Mouse (Mus musculus) kidney, embryonic 16.5 days (tissue): ENCODE measurements at regions not wholly inside any gene's neighbourhood (a gene's known extent, or its start where the extent isn't known, plus 50 kb on each side); places are given as distances from the start of the nearest gene placed in this dataset.

Experiments
- ATAC-seq: fragments of 200-750 bp; cut with Nextera tagmentation; 2 replicates; pipeline ENCODE4 v1.8.0; 2017; ENCODE audit warnings: moderate TSS enrichment; ENCODE audit not compliant: low FRiP score, low TSS enrichment
- H3K27ac ChIP-seq: fragments of 300-500 bp; sonication (generic); 2 replicates; pipeline ENCODE4 v1.5.1; 2014; ENCODE audit warnings: low read length
- H3K27me3 ChIP-seq: fragments of 300-500 bp; sonication (generic); 2 replicates; pipeline ENCODE4 v1.6.1; 2014; ENCODE audit warnings: low read length, control low read depth, mixed read lengths; ENCODE audit not compliant: insufficient read depth
- H3K36me3 ChIP-seq: fragments of 300-500 bp; sonication (generic); 2 replicates; pipeline ENCODE4 v1.6.1; 2014; ENCODE audit warnings: low read length, control low read depth, mixed read lengths; ENCODE audit not compliant: insufficient read depth
- H3K4me1 ChIP-seq: fragments of 300-500 bp; sonication (generic); 2 replicates; pipeline ENCODE4 v1.6.1; 2014; ENCODE audit warnings: low read length, control low read depth, mixed read lengths; ENCODE audit not compliant: insufficient read depth
- H3K4me2 ChIP-seq: fragments of 300-500 bp; sonication (generic); replicated peaks from 2 replicates; pipeline ENCODE4 v1.6.1; 2014; ENCODE audit warnings: low read depth, low read length
- H3K4me3 ChIP-seq: fragments of 300-500 bp; sonication (generic); 2 replicates; pipeline ENCODE4 v1.5.1; 2014; ENCODE audit warnings: mild to moderate bottlenecking, low read length
- H3K9ac ChIP-seq: fragments of 300-500 bp; sonication (generic); replicated peaks from 2 replicates; pipeline ENCODE4 v1.6.1; 2014; ENCODE audit warnings: low read length
- H3K9me3 ChIP-seq: fragments of 300-500 bp; sonication (generic); 2 replicates; pipeline ENCODE4 v1.6.1; 2016; ENCODE audit warnings: low read length, control low read depth
- WGBS: fragments of 180-500 bp; shearing (Covaris S2); extraction: QIAGEN DNeasy Blood & Tissue Kit; methylation state at CpG from one replicate; pipeline ENCODE4 v1.1.7; 2014; 5-methylcytosine and 5-hydroxymethylcytosine counted together

DNA sequence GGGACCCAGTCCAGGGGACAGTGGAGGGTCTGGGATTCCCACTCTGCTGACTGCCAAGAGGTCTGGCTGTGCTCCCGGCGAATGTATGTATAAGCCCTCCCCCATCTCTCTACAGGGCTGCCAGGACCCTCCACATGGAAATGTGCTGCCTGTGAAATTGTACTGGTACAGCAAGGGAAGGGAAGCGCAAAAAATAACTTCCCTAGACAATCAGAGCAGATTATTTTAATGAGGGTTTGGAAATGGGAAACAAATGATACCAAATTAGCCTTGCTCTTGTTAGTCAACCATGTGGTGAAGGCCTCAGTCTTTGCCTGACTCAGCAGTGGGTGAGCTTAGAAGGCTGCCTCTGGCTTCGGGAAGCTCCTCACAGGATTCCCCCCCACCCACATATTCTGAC is 386.8 kb upstream of the Plxna2 start:
- Histone ChIP-seq H3K4me1 (no peaks in the 10 kb centered on the region), H3K4me2 (no peak overlapping the region), H3K4me3 (no peak overlapping the region), H3K9ac (no peak overlapping the region), H3K36me3 (no peaks in the 10 kb centered on the region), H3K27me3 (no peaks in the 10 kb centered on the region), H3K9me3 (no peaks in the 10 kb centered on the region), H3K27ac (no peak overlapping the region)
- peak; percentile 82; the same call in 1 of the 2 replicates for ATAC-seq
- 67% methylated on average over 4 of the region's 4 CpGs for WGBS

- Histone ChIP-seq H3K4me1 (peaks cover 8% of the 10 kb centered on the region), H3K9me3 (no peaks in the 10 kb centered on the region), H3K9ac (no peak overlapping the region), H3K27ac (no peak overlapping the region), H3K27me3 (no peaks in the 10 kb centered on the region), H3K4me2 (no peak overlapping the region), H3K4me3 (no peak overlapping the region), H3K36me3 (no peaks in the 10 kb centered on the region)
- 36% methylated on average over 6 of the region's 6 CpGs for WGBS
- ATAC-seq: no peak
Measured at GRCm38 (mm10) chr1:194226550-194227160, 391.4 kb upstream of the Plxna2 start.

DNA sequence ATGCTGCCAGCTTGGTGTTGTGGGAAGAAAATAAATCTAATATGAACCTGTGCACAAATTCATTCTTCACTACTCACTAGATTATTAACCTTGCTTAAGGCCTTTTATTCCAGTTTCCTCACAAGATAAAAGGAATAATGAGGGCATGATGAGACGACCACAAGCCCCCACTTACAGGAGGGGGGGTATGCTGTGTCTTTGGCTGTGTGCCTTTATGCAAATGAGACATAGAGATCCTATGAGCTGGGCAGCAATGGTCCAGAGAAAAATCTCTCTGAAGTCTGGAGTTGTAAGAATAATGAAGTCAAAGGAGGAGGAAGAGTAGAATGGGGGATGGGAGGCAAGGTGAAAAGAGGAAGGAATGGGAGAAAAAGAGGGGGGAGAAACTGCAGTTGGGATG is 392.2 kb upstream of the Plxna2 start:
- ATAC-seq: no peak
- Histone ChIP-seq H3K27ac (no peak overlapping the region), H3K9me3 (no peaks in the 10 kb centered on the region), H3K4me3 (no peak overlapping the region), H3K4me1 (peaks cover 8% of the 10 kb centered on the region), H3K4me2 (no peak overlapping the region), H3K9ac (no peak overlapping the region), H3K36me3 (no peaks in the 10 kb centered on the region), H3K27me3 (no peaks in the 10 kb centered on the region)
- 33% methylated on average over 1 of the region's 1 CpGs for WGBS

DNA sequence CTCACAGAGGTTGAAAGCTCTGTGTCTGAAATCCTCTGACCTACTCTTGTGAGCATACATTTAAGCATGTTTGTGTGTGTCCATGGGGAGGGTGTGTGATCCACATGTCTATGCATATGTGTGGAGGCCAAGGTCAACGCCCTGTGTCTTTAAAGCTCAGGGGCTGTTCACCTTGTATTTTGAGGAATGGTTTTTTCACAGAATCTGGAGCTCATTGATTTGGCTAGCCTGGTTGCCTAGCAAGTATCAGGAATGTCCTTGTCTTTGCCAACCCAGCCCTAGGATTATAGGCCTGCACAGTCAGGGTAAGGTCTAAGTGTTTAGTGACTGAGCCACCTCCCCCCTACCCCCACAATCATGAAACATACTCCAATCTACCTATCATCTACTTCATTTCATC is 394.0 kb upstream of the Plxna2 start:
- Histone ChIP-seq H3K4me1 (peaks cover 8% of the 10 kb centered on the region), H3K4me3 (no peak overlapping the region), H3K27me3 (no peaks in the 10 kb centered on the region), H3K4me2 (no peak overlapping the region), H3K36me3 (no peaks in the 10 kb centered on the region), H3K27ac (0 out of 2 replicates have a peak overlapping the region, but pooled peaks have one; percentile 0), H3K9ac (no peak overlapping the region), H3K9me3 (no peaks in the 10 kb centered on the region)
- ATAC-seq: no peak
- WGBS: 96% methylated on average over 1 of the region's 1 CpGs

DNA sequence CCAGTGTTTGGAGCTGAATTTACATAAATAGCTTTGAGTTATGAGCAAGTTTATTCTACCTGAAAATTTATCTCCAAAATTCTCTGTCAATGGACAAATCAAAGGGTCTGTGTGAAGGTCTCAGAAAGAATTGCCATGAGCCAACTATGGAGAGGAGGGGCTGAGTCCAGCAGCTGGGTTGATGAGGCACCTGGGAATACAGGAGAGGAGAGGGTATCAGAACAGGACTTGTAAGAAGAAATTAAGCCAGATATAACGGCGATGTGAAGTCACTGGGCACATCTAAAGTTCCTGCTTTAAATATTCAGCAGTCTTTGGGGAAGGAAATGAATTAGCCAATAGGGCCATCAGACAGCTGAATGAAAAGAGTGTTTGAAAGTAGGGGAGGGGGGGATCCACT is 394.4 kb upstream of the Plxna2 start:
- no peaks in the 10 kb centered on the region for H3K9me3 ChIP-seq
- no peak overlapping the region for H3K4me2 ChIP-seq
- H3K4me3 ChIP-seq: no peak overlapping the region
- 0 out of 2 replicates have a peak overlapping the region, but pooled peaks have one; percentile 0 for H3K27ac ChIP-seq
- H3K27me3 ChIP-seq: no peaks in the 10 kb centered on the region
- 59% methylated on average over 2 of the region's 2 CpGs for WGBS
- no peak for ATAC-seq
- no peaks in the 10 kb centered on the region for H3K36me3 ChIP-seq
- H3K4me1 ChIP-seq: peaks cover 8% of the 10 kb centered on the region
- no peak overlapping the region for H3K9ac ChIP-seq

DNA sequence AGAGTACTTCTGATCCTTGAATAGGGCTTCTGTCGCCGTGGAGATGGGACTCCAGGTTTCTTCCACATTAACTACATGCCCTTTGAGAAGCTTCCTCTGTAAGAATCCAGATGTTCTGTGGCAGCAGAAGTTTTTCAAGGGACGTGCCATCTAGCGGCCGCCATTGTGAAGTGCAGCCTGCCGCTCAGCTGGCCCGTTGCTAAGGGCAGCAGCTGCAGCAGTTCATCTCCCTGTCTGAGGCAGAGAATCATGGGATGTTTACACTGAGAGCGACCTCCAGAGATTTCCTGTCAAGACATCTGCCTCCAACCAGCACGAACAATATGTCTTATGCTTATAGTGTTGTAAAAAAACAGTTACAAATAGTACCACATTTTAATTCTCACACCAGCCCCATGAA is 395.0 kb upstream of the Plxna2 start:
- peak; percentile 94 for ATAC-seq
- no peak overlapping the region for H3K4me2 ChIP-seq
- H3K27ac ChIP-seq: no peak overlapping the region
- no peak overlapping the region for H3K9ac ChIP-seq
- no peak overlapping the region for H3K4me3 ChIP-seq
- no peaks in the 10 kb centered on the region for H3K9me3 ChIP-seq
- H3K27me3 ChIP-seq: no peaks in the 10 kb centered on the region
- WGBS: 2% methylated on average over 9 of the region's 9 CpGs
- peaks cover 8% of the 10 kb centered on the region for H3K4me1 ChIP-seq
- H3K36me3 ChIP-seq: no peaks in the 10 kb centered on the region

DNA sequence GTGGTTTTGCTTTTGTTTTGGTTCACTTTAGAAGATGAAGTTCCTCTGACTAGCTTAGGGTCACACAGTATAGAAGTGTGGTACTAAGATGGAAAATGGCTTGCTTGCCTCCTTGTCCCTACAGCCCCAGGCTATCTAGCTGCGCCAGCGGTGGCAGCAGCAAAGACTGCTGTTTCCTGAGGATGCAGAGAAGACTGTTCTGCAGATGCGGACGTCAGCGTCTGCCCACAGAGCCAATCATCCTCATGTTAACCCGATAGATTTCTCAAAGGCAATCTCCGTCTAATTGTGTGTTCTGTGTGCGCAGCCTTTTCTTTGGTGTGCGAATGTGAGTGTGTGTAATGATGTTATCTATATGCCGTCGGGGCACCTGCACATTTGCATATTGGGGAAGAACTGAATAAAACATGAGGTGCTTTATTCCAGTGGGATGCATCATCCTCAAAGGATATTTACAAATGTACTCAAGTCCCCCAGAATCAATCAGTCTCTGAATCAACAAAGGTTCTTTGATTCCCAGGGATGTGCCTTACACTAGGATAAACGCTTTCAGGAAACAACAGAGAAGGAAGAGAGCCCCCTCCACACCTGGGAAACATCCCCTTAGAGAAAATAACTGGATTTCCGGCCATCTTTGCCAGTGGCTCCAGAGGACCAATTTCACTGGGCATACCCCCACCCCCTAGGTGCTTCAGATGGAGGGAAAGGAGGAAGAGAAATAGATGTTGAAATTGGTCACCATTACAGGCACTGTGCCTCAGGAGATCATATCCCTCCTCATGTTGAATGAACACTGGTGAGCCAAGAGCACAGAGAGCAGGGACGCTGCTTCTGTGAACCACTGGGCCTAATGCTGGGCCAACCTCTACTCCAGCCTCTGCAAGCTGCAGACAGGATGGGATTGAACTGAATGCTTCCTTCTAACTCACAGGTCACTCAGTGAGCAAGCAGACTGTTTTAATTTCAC is 409.7 kb upstream of the Plxna2 start:
- WGBS: 57% methylated on average over 14 of the region's 14 CpGs
- H3K4me2 ChIP-seq: no peak overlapping the region
- no peaks in the 10 kb centered on the region for H3K27me3 ChIP-seq
- H3K36me3 ChIP-seq: no peaks in the 10 kb centered on the region
- no peaks in the 10 kb centered on the region for H3K4me1 ChIP-seq
- no peak overlapping the region for H3K9ac ChIP-seq
- H3K9me3 ChIP-seq: no peaks in the 10 kb centered on the region
- no peak overlapping the region for H3K27ac ChIP-seq
- no peak overlapping the region for H3K4me3 ChIP-seq
- no peak for ATAC-seq

DNA sequence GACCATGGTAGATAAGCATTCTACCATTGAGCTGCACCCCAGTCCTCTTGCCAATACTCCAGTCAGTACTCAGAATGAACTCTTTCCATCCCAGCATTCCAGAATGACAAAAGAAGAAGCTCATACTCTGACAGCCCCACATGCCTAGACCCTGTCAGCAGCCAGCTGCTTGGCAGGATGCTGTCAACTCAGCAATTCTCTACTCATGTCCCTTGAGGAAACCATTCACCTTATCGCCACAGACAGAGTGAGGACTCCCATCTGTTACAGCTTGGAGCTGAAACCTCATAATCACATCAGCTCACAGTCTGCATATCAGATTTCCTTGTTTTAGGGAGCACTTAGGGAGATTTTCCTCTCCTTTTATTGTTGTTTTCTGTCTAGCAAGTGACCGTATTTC is 420.5 kb upstream of the Plxna2 start:
- Histone ChIP-seq H3K27ac (peak overlapping the region; percentile 63; the same call in 1 of the 2 replicates), H3K9me3 (no peaks in the 10 kb centered on the region), H3K9ac (no peak overlapping the region), H3K36me3 (no peaks in the 10 kb centered on the region), H3K4me3 (no peak overlapping the region), H3K4me1 (no peaks in the 10 kb centered on the region), H3K27me3 (no peaks in the 10 kb centered on the region), H3K4me2 (no peak overlapping the region)
- ATAC-seq: peak; percentile 84
- WGBS: 16% methylated on average over 2 of the region's 2 CpGs

- H3K9ac ChIP-seq: no peak overlapping the region
- no peaks in the 10 kb centered on the region for H3K9me3 ChIP-seq
- H3K4me2 ChIP-seq: no peak overlapping the region
- H3K27ac ChIP-seq: no peak overlapping the region
- H3K36me3 ChIP-seq: no peaks in the 10 kb centered on the region
- no peak overlapping the region for H3K4me3 ChIP-seq
- H3K27me3 ChIP-seq: no peaks in the 10 kb centered on the region
- no peak for ATAC-seq
- H3K4me1 ChIP-seq: no peaks in the 10 kb centered on the region
- WGBS: 82% methylated on average over 2 of the region's 2 CpGs
Measured at GRCm38 (mm10) chr1:194182293-194182692, 435.7 kb upstream of the Plxna2 start.

DNA sequence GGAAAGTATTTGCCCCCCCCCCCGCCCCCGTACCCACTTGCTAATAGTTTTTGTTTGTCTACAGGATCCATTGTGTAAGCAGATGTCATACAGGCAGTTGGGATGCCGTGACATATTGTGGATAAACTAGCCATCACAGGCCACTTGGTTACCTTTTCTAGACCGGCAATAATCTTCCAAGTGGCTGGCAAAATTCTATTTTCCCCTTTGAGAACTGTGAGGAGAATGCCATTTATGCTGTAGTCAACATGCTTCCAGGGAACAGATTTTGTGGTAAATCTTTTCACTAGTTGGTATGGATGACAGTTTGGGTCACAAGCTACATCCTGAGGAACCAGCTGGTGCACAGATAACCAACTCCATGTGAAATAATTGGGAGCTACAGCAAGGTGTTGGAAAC is 456.5 kb upstream of the Plxna2 start:
- Histone ChIP-seq H3K4me3 (no peak overlapping the region), H3K36me3 (no peaks in the 10 kb centered on the region), H3K4me1 (peaks cover 6% of the 10 kb centered on the region; the same call in 1 of the 2 replicates), H3K27me3 (no peaks in the 10 kb centered on the region), H3K27ac (no peak overlapping the region), H3K9ac (no peak overlapping the region), H3K9me3 (no peaks in the 10 kb centered on the region), H3K4me2 (no peak overlapping the region)
- 80% methylated on average over 4 of the region's 4 CpGs for WGBS
- no peak for ATAC-seq
